Mouse (Mus musculus): ENCODE measurements around the gene Cmpk1. TPM values are rescaled to one million over a fixed set of nuclear protein-coding genes. Genes with fewer than 3 reads are reported as not detected.

Gene Cmpk1
- polyA plus RNA-seq, 1 experiment from 2014 or later, result 160 TPM

- peaks cover 83% of the 10 kb centered on the region for H3K27me3 ChIP-seq (replicated peaks; ENCODE audit: control insufficient read depth, insufficient read depth, low read length)
- no peak for ATAC-seq
- no peaks in the 10 kb centered on the region for H3K9me3 ChIP-seq (ENCODE audit: control insufficient read depth, low read length)
- no peak overlapping the region for H3K4me3 ChIP-seq (replicated peaks; ENCODE audit: low read length)
- no peaks in the 10 kb centered on the region for H3K36me3 ChIP-seq (ENCODE audit: control insufficient read depth, insufficient read depth)
- WGBS, result 2% methylated on average over 35 of the region's 35 CpGs
- H3K4me1 ChIP-seq (replicated peaks; ENCODE audit: control insufficient read depth, insufficient read depth, low read length), result peaks cover 18% of the 10 kb centered on the region
- H3K27ac ChIP-seq (ENCODE audit: low read length), result no peak overlapping the region
- H3K9ac ChIP-seq (replicated peaks; ENCODE audit: low read depth, low read length), result no peak overlapping the region
- no peak overlapping the region for H3K4me2 ChIP-seq (ENCODE audit: low read length)
Measured at GRCm38 (mm10) chr4:114912705-114913593, 74.1 kb downstream of the Cmpk1 start.

DNA sequence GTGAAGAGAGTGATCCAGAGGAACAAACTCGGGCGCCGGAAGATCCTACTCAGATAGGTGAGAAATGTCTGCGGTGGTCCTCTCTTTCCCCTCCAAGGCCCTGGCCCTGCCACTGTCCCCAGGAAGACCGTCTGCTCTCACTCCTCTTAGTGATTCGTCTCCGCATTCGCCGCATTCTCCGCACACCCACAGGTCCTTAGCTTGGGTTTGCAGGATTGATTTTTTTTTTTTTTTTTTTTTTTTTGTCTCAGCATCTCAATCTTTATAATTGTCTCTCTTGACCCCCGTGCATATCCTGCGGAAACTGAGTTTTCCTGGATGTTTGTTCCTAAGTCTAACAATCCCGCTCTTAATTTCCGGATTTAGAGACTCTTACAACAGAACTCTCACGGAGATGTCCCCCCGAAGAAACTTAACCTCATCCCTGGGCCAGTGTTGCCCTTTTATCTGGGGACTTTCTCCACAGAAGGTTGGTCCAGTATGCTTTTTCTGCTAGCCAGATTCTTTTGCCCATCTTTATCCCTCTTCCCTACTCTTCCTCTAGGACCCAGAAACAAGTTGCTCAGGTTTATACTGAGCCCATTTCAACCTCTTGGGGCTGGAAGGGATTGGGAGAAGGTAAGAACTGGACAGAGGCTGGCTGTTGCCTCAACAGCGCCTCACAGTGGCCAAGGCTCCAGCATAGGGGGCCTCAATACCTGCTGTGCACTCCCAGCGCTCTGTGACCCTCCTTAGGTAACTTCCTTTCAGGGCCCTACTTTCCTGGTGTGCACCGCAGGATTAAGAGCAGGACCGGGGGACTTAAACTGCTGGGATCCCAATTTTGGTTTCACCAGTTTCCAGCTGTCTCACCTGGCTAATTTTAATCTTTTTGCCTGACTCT, 77.2 kb downstream of the Cmpk1 start:
- H3K4me2 ChIP-seq (ENCODE audit: low read length), result peak overlapping the region; percentile 63; the same call in 1 of the 2 replicates

More for the DNA sequence above, 77.2 kb downstream of the Cmpk1 start:
- Histone ChIP-seq H3K27me3 (replicated peaks; ENCODE audit: control insufficient read depth, insufficient read depth, low read length) (peaks cover 85% of the 10 kb centered on the region), H3K27ac (ENCODE audit: low read length) (no peak overlapping the region), H3K9me3 (ENCODE audit: control insufficient read depth, low read length) (no peaks in the 10 kb centered on the region), H3K4me3 (replicated peaks; ENCODE audit: low read length) (peak overlapping the region; percentile 43; the same call in 1 of the 2 replicates), H3K4me1 (replicated peaks; ENCODE audit: control insufficient read depth, insufficient read depth, low read length) (peaks cover 23% of the 10 kb centered on the region), H3K36me3 (ENCODE audit: control insufficient read depth, insufficient read depth) (no peaks in the 10 kb centered on the region), H3K9ac (replicated peaks; ENCODE audit: low read depth, low read length) (no peak overlapping the region)
- under 1% methylated on average over 20 of the region's 20 CpGs for WGBS
- ATAC-seq, result no peak

Other genes with a start within 250 kb of the Cmpk1 start
- not detected in 2 replicates for gene Gm12830, start 165.5 kb downstream of the Cmpk1 start, polyA plus RNA-seq (2015; fragmentation: Nextera tagmentation; extraction: Ambion mirVana)
- gene Foxd2, start 78.4 kb downstream of the Cmpk1 start, polyA plus RNA-seq (2015; fragmentation: Nextera tagmentation; extraction: Ambion mirVana), result 0.15 TPM in 2 replicates
- not detected in 2 replicates for gene Foxe3, start 61.2 kb downstream of the Cmpk1 start, polyA plus RNA-seq (2015; fragmentation: Nextera tagmentation; extraction: Ambion mirVana)
- gene Stil, start 12.9 kb upstream of the Cmpk1 start, polyA plus RNA-seq (2015; fragmentation: Nextera tagmentation; extraction: Ambion mirVana), result 4.9 and 6.4 TPM in 2 replicates
- 0.25 and 0.62 TPM in 2 replicates for gene Tal1, start 69.2 kb upstream of the Cmpk1 start, polyA plus RNA-seq (2015; fragmentation: Nextera tagmentation; extraction: Ambion mirVana)
- gene Pdzk1ip1, start 101.5 kb upstream of the Cmpk1 start, polyA plus RNA-seq (2015; fragmentation: Nextera tagmentation; extraction: Ambion mirVana), result 0.46 and 1.2 TPM in 2 replicates
- gene Cyp4x1, start 147.0 kb upstream of the Cmpk1 start, polyA plus RNA-seq (2015; fragmentation: Nextera tagmentation; extraction: Ambion mirVana), result 3.0 and 5.9 TPM in 2 replicates

Data from forebrain, embryonic 16.5 days (tissue).